ENCODE assay signal across 7 mouse cellular contexts in genomic region chr9:62837611-62838010, GRCm38 (mm10). TPM values are rescaled to one million over a fixed set of nuclear protein-coding genes. Genes with fewer than 3 reads are reported as not detected.
DNase-seq lines count a peak whose midpoint lies in the region; ATAC-seq lines count a peak whose summit lies in the region.

No protein-coding gene starts in this region.

- H3K27ac ChIP-seq in heart, embryonic 16.5 days (ENCODE audit: low read length) = peak overlapping the region; percentile 83
- H3K27ac ChIP-seq in midbrain, embryonic 13.5 days = peak overlapping the region; percentile 35
- no peak overlapping the region for H3K27ac ChIP-seq in midbrain, embryonic 11.5 days (ENCODE audit: low read depth, low read length)
- H3K27ac ChIP-seq in limb, embryonic 15.5 days = peak overlapping the region; percentile 77; the same call in 1 of the 2 replicates

- peaks cover 13% of the 10 kb centered on the region for H3K4me1 ChIP-seq in heart, embryonic 16.5 days (ENCODE audit: control insufficient read depth, insufficient read depth, low read length)
- peaks cover 15% of the 10 kb centered on the region for H3K4me1 ChIP-seq in midbrain, embryonic 13.5 days (replicated peaks)
- H3K4me1 ChIP-seq in midbrain, embryonic 11.5 days (ENCODE audit: control insufficient read depth, insufficient read depth, low read length) = peaks cover 6% of the 10 kb centered on the region
- peaks cover 20% of the 10 kb centered on the region for H3K4me1 ChIP-seq in limb, embryonic 15.5 days

- no peak overlapping the region for H3K4me3 ChIP-seq in heart, embryonic 16.5 days (ENCODE audit: low read length)
- no peak overlapping the region for H3K4me3 ChIP-seq in midbrain, embryonic 13.5 days (replicated peaks)
- no peak overlapping the region for H3K4me3 ChIP-seq in midbrain, embryonic 11.5 days (ENCODE audit: low read depth, low read length)
- H3K4me3 ChIP-seq in limb, embryonic 15.5 days = no peak overlapping the region

- H3K27me3 ChIP-seq in heart, embryonic 16.5 days (ENCODE audit: control insufficient read depth, insufficient read depth, low read length) = no peaks in the 10 kb centered on the region
- H3K27me3 ChIP-seq in midbrain, embryonic 13.5 days = 0 out of 2 replicates have a peak, but pooled peaks cover 4% of the 10 kb centered on the region
- no peaks in the 10 kb centered on the region for H3K27me3 ChIP-seq in midbrain, embryonic 11.5 days (ENCODE audit: control insufficient read depth, insufficient read depth, low read length)
- H3K27me3 ChIP-seq in limb, embryonic 15.5 days = no peaks in the 10 kb centered on the region

- 41% methylated on average over 3 of the region's 3 CpGs for WGBS in heart, embryonic 16.5 days
- WGBS in midbrain, embryonic 13.5 days = 60% methylated on average over 3 of the region's 3 CpGs
- 72% methylated on average over 3 of the region's 3 CpGs for WGBS in midbrain, embryonic 11.5 days
- WGBS in limb, embryonic 15.5 days = 43% methylated on average over 3 of the region's 3 CpGs

- DNase-seq in heart, postnatal 10 days = no peak
- no peak for DNase-seq in midbrain, embryonic 11.5 days (ENCODE audit: low spot score, missing footprints)
- no peak for DNase-seq in embryo, embryonic 10.5 days (ENCODE audit: low spot score)
- no peak for DNase-seq in retina, embryonic 14.5 days (ENCODE audit: low spot score)

- no peaks in the 10 kb centered on the region for H3K36me3 ChIP-seq in heart, embryonic 16.5 days (ENCODE audit: control insufficient read depth, insufficient read depth)
- H3K36me3 ChIP-seq in midbrain, embryonic 13.5 days = no peaks in the 10 kb centered on the region
- no peaks in the 10 kb centered on the region for H3K36me3 ChIP-seq in midbrain, embryonic 11.5 days (ENCODE audit: control insufficient read depth, insufficient read depth, low read length)
- 0 out of 2 replicates have a peak, but pooled peaks cover 3% of the 10 kb centered on the region for H3K36me3 ChIP-seq in limb, embryonic 15.5 days

- 0 out of 2 replicates have a peak, but pooled peaks have one; percentile 3 for ATAC-seq in heart, embryonic 16.5 days (replicated peaks; ENCODE audit: extremely low read depth, insufficient read depth, low FRiP score)
- ATAC-seq in midbrain, embryonic 13.5 days = no peak
- no peak for ATAC-seq in midbrain, embryonic 11.5 days (ENCODE audit: low FRiP score)
- ATAC-seq in limb, embryonic 15.5 days (ENCODE audit: insufficient number of reproducible peaks, low FRiP score, low TSS enrichment, low read depth) = no peak

- H3K4me2 ChIP-seq in heart, embryonic 16.5 days (ENCODE audit: low read depth, low read length) = peak overlapping the region; percentile 84; the same call in 1 of the 2 replicates
- H3K4me2 ChIP-seq in midbrain, embryonic 13.5 days (replicated peaks) = no peak overlapping the region
- no peak overlapping the region for H3K4me2 ChIP-seq in midbrain, embryonic 11.5 days
- no peak overlapping the region for H3K4me2 ChIP-seq in limb, embryonic 15.5 days

- no peak overlapping the region for H3K9ac ChIP-seq in heart, embryonic 16.5 days (ENCODE audit: low read length)
- no peak overlapping the region for H3K9ac ChIP-seq in midbrain, embryonic 13.5 days (replicated peaks)
- no peak overlapping the region for H3K9ac ChIP-seq in midbrain, embryonic 11.5 days (ENCODE audit: low read length)
- H3K9ac ChIP-seq in limb, embryonic 15.5 days = no peak overlapping the region

- H3K9me3 ChIP-seq in heart, embryonic 16.5 days (replicated peaks; ENCODE audit: control insufficient read depth, low read length) = no peaks in the 10 kb centered on the region
- no peaks in the 10 kb centered on the region for H3K9me3 ChIP-seq in midbrain, embryonic 13.5 days
- H3K9me3 ChIP-seq in midbrain, embryonic 11.5 days (ENCODE audit: control insufficient read depth, low read length) = no peaks in the 10 kb centered on the region
- H3K9me3 ChIP-seq in limb, embryonic 15.5 days = no peaks in the 10 kb centered on the region

- intact Hi-C loops in heart, postnatal 10 days (cut with DNase I) = no loop called here

RNA-seq across cellular contexts. Expression of gene Cln6, which starts 1.0 kb away (rescaled TPM):
- polyA plus RNA-seq in heart, embryonic 16.5 days (2015; fragmentation: Nextera tagmentation; extraction: Ambion mirVana) = 15.9 and 16.3 TPM in 2 replicates
- 10 to 100 TPM; 19.7 to 23.4 TPM for total RNA-seq in heart, postnatal 10 days (2021)
- 4.6 and 5.7 TPM in 2 replicates for polyA plus RNA-seq in midbrain, embryonic 13.5 days (2015; fragmentation: Nextera tagmentation; extraction: Ambion mirVana)
- polyA plus RNA-seq in midbrain, embryonic 11.5 days (2014; fragmentation: Nextera tagmentation; extraction: Ambion mirVana) = 7.9 and 8.5 TPM in 2 replicates
- polyA plus RNA-seq in limb, embryonic 15.5 days (2015; fragmentation: Nextera tagmentation; extraction: Ambion mirVana) = 24.6 and 24.8 TPM in 2 replicates

RNA-seq across cellular contexts. Expression of gene Calml4, which starts 20.3 kb away (rescaled TPM):
- polyA plus RNA-seq in heart, embryonic 16.5 days (2015; fragmentation: Nextera tagmentation; extraction: Ambion mirVana) = 3.4 and 4.2 TPM in 2 replicates
- total RNA-seq in heart, postnatal 10 days (2021) = 1 to 10 TPM; 1.8 to 2.2 TPM
- 4.7 and 9.8 TPM in 2 replicates for polyA plus RNA-seq in midbrain, embryonic 13.5 days (2015; fragmentation: Nextera tagmentation; extraction: Ambion mirVana)
- polyA plus RNA-seq in midbrain, embryonic 11.5 days (2014; fragmentation: Nextera tagmentation; extraction: Ambion mirVana) = 0.40 and 1.2 TPM in 2 replicates
- polyA plus RNA-seq in limb, embryonic 15.5 days (2015; fragmentation: Nextera tagmentation; extraction: Ambion mirVana) = 16.2 and 19.4 TPM in 2 replicates

RNA-seq across cellular contexts. Expression of gene Fem1b, which starts 25.9 kb away (rescaled TPM):
- polyA plus RNA-seq in heart, embryonic 16.5 days (2015; fragmentation: Nextera tagmentation; extraction: Ambion mirVana) = 12.1 and 13.4 TPM in 2 replicates
- total RNA-seq in heart, postnatal 10 days (2021) = 10 to 100 TPM; 31.3 to 34.9 TPM
- 56.2 and 58.1 TPM in 2 replicates for polyA plus RNA-seq in midbrain, embryonic 13.5 days (2015; fragmentation: Nextera tagmentation; extraction: Ambion mirVana)
- 62.5 and 63.7 TPM in 2 replicates for polyA plus RNA-seq in midbrain, embryonic 11.5 days (2014; fragmentation: Nextera tagmentation; extraction: Ambion mirVana)
- 15.1 and 18.2 TPM in 2 replicates for polyA plus RNA-seq in limb, embryonic 15.5 days (2015; fragmentation: Nextera tagmentation; extraction: Ambion mirVana)
